Mouse (Mus musculus) T-helper 1 cell (primary cell): ENCODE measurements around the gene Vmn1r7.
"Not testable (repeated sequence)": the region's sequence is repeated elsewhere in the genome, so short reads cannot be mapped to it uniquely, and the experiment has no call there.

Source experiments
- in situ Hi-C: fragments of 300-600 bp; cut with MboI, MseI; formaldehyde crosslinking; loops from one replicate; pipeline ENCODE4 v1.15.1; 2025; ENCODE audit warnings: high pct_unique_total_duplicates

Vmn1r7 gene

GRCm38 (mm10) chr6:57025224-57025623 is at the start of gene Vmn1r7:
Vmn1r7 (minus strand) TSS chr6:57025324.
- in situ Hi-C loops, result not testable (repeated sequence)

- in situ Hi-C loops, result loop anchor here (5.0 kb wide), 1 partner anchor 46 kb away; no protein-coding TSS in a partner anchor
These were observed 41.4 kb upstream of the Vmn1r7 start, which contains the start of gene Vmn1r9 for GRCm38 (mm10) chr6:57066487-57066886. Vmn1r9 (plus strand) TSS chr6:57066787.

GRCm38 (mm10) chr6:57063730-57064129 is 38.6 kb upstream of the Vmn1r7 start:
- in situ Hi-C loops, result no loop called here

GRCm38 (mm10) chr6:57034674-57035073 is 9.6 kb upstream of the Vmn1r7 start:
- in situ Hi-C loops, result no loop called here

- in situ Hi-C loops, result no loop called here
These were observed 6.9 kb upstream of the Vmn1r7 start, which contains the start of gene Vmn1r8 for GRCm38 (mm10) chr6:57031984-57032383. Vmn1r8 (plus strand) TSS chr6:57032284.

- in situ Hi-C loops, result no loop called here
These were observed 28.2 kb downstream of the Vmn1r7 start, which contains the start of gene Vmn1r6 for GRCm38 (mm10) chr6:56996943-56997342. Vmn1r6 (plus strand) TSS chr6:56997243.
